Mouse (Mus musculus): Measurements from ENCODE around the gene Nav2.

Gene Nav2

DNA sequence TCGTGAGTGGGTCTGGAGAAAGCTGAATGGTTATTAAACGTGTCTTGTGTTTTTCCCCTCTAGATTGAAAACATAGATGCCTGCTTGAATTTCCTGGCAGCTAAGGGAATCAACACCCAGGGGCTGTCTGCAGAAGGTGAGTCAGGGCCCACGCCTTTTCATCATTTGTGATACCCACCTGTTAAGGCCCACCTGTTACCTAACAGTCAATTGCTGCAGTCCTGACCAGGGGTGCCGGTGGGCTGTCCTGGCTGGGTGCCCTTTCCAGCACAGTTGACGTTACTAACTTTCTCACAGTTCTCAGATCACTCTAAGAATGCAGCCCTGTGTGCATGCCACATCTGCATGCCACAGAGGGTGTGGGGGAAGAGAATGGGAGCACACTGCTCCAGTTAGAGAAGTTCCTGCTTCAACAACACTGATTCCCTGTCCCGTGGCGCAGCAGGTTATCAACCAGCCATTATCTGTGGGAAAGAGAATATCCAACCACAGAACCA is 489.6 kb downstream of the Nav2 start:
- DNase-seq (ENCODE audit: low spot score) = no peak

DNA sequence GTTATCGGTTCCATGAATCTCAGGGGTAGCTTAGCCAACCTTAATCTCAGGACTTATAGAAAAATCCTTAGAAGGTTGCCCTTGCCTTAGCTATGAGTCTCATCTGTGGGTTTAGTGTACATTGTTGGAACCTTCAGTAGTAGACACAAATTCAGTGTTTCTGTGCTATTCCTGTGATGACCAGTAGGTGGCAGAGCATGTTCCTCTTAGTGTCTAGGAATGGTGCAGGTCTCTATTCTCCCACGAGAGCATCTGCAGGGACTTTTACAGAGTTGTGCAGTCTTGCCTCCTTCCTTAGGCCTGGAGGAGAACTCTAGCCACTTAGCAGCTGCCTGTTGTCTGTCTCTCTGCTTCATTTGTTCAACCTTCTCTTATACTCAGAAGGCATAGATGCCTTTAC is 490.8 kb downstream of the Nav2 start:
- DNase-seq (ENCODE audit: low spot score) = no peak

DNA sequence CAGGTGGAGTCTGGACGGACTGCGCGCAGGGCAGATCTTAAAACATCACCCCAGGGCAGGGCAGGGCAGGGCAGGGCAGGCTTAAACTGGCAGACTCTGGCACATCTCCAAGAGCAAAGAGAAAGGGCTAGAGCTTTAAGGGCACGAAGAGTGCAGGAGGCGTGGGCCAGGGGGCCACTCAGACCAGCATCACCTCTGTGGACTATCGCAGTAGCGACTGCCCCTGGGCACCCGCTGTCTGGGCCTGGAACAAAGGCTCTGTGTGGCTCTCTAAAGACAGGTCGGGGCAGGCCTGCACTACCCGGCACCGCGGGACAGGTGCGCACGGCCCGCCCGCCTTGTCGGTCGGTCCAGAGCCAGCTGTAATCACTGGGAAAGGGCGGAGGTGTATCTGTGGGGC is 491.9 kb downstream of the Nav2 start:
- DNase-seq (ENCODE audit: low spot score) = no peak

GRCm38 (mm10) chr7:49402526-49402925 is 494.0 kb downstream of the Nav2 start:
- DNase-seq (ENCODE audit: low spot score) = no peak

DNA sequence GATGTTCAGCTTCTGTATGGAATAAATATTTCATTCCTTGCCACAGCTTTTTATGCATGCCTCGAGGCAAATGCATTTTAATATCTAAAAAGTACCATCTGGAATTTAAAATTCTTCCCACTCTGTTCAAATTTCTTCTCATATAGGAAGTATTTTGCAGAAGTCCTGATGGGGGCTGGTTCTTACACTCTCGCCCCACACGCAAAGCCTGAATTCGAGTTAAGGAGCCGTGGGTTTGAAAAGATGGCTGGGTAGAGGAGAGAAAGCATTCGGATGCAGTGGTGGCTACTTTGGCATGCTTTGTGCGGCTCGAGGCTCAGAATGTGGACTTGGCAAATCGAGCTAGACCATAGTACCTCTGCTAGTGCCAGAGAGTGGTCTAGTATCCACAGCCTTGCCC is 499.2 kb downstream of the Nav2 start:
- no peak for DNase-seq (ENCODE audit: low spot score)

GRCm38 (mm10) chr7:49408625-49409024 is 500.1 kb downstream of the Nav2 start:
- DNase-seq (ENCODE audit: low spot score) = no peak

DNA sequence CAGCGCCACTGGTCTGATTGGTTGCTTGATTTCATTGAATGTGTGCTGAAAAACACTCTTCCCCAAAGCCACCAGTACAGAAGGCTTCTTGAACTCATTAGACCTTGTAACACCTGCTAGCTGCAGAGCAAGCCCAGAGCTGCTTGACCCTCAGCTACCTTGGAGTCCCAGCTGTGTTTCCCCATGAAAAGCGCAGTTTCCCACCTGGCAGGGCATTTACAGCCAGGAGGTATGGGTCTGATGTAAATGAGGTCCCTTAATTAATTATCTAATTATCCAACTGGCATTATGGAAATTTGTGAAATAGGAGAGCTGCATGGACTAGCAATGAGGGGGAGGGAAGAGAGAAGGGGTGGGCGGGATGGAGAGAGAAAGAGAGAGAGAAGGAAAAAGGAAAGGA is 500.7 kb downstream of the Nav2 start:
- no peak for DNase-seq (ENCODE audit: low spot score)

DNA sequence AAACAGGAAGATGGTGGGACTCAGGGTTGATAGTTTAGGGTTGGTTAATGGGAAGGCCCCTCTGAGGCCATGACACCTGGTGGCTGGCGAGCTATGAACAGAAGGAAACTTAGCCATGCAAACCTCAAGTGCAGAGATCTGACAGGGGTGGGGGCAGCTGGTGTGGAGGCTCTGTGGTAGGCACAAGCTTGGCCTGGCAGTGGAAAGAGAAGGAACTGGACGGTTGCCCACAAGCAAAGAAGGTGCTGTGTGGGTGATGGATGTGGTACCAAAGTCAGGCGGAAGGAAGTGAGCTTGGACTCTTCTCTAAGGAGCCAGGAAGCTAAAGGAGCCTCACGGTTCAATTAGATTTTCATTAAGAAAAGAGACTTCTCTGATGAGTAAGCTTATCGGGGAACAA is 501.7 kb downstream of the Nav2 start:
- DNase-seq (ENCODE audit: low spot score) = no peak

DNA sequence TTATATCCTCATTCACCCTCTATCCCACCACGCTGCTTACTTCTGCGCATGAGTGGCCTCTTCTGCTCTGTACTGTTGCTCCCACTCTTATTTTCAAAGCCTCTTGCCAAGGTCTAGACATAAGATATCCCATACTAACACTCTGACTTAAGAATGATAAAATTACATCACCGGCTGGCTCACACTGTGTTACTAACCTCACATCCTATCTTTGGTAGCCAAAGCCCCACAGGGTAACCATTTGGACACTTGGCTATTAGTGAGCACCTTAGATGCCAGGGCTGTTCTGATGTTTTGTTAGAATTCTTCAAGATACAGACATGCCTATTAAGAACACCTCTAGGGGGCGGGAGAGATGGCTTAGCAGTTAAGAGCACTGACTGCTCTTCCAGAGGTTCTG is 502.4 kb downstream of the Nav2 start:
- no peak for DNase-seq (ENCODE audit: low spot score)

DNA sequence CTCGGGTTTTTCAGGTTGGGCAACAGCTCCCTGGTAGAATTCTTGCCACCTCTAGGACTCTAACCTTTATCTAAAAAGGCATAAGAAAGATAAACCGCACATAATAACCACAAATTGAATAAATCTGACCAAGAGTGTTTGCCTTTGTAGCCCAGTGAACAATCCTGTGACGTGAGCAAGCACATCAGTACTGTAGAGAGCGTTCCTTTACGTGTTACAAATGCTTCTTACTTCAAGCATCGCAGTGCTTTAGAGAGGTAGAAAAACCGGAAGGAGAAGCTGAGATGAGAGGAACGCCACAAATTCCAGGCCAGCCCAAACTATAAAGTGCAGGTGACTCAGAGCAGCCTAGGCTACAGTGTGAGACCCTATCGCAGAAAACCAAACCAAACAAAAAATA is 503.3 kb downstream of the Nav2 start:
- DNase-seq (ENCODE audit: low spot score) = no peak

- DNase-seq (ENCODE audit: low spot score) = no peak
These were observed 506.6 kb downstream of the Nav2 start for GRCm38 (mm10) chr7:49415131-49415530.

DNA sequence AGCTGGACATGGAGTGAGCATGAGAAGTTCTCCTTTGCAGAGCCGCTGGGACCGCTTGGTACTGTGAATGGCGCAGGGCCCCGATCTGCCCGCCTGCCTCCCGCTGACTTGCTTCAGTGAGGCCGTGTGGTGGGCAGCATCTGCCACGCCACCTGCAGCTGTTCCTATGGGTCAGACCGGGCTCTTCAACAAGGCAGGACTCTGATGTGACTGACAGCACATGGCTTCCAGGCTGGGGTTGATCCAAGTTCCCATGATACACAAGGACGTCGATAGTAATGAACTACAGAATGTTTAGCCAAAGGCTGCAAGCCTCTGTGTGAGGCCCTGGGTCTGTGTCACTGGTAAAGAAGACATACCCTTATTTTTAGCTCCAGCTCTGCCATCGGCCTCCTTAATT is 507.2 kb downstream of the Nav2 start:
- DNase-seq (ENCODE audit: low spot score) = no peak

- no peak for DNase-seq (ENCODE audit: low spot score)
These were observed 510.3 kb downstream of the Nav2 start for GRCm38 (mm10) chr7:49418841-49419240.

- no peak for DNase-seq (ENCODE audit: low spot score)
These were observed 511.8 kb downstream of the Nav2 start for GRCm38 (mm10) chr7:49420139-49420802.

DNA sequence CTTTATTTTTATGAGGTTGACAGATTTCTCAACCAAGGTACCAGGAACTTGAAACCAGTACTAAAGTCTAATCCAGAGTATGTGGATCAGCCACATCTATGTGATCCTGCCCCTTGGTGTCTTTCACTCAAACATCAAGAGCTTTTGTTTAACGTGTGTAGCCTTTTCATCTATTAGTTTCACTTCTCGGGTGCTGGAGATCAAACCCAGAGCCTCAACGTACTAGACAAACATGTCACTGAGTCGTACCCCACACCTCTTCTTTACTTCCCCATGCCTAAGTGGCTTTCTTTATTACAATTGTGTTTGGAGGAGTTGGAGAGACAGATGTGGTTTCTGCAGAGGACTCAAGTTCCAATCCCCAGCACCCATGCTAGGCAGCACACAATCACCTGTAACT is 512.7 kb downstream of the Nav2 start:
- no peak for DNase-seq (ENCODE audit: low spot score)

GRCm38 (mm10) chr7:49423943-49424342 is 515.4 kb downstream of the Nav2 start:
- DNase-seq (ENCODE audit: low spot score) = no peak

GRCm38 (mm10) chr7:49426060-49426459 is 517.5 kb downstream of the Nav2 start:
- DNase-seq (ENCODE audit: low spot score) = no peak

GRCm38 (mm10) chr7:49427843-49428242 is 519.3 kb downstream of the Nav2 start:
- DNase-seq (ENCODE audit: low spot score) = no peak

GRCm38 (mm10) chr7:49428947-49429346 is 520.4 kb downstream of the Nav2 start:
- no peak for DNase-seq (ENCODE audit: low spot score)

- DNase-seq (ENCODE audit: low spot score) = no peak
These were observed 522.3 kb downstream of the Nav2 start for GRCm38 (mm10) chr7:49430808-49431207.

GRCm38 (mm10) chr7:49433945-49434344 is 525.4 kb downstream of the Nav2 start:
- no peak for DNase-seq (ENCODE audit: low spot score)

- DNase-seq (ENCODE audit: low spot score) = no peak
These were observed 528.0 kb downstream of the Nav2 start for GRCm38 (mm10) chr7:49436492-49436891.

GRCm38 (mm10) chr7:49437901-49438300 is 529.4 kb downstream of the Nav2 start:
- DNase-seq (ENCODE audit: low spot score) = no peak

DNA sequence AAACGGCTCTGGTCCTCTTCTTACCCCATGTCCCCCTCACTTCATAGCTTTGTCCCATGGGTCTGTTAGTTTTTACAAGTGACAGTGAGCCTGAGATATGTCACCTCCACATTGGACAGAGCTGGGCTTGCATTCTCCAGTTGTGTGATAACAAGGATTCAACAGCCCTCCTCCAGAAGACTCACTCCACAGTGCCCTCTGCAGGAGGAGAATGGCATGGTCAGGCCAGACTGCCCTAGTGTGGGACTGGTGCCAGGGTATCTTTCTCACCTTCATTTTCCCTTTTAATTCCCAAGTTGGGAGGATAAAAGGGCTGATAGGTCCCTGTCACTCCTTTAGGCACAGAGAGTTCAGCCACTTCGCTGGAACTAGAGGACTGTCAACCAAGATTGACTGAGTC is 530.6 kb downstream of the Nav2 start:
- no peak for DNase-seq (ENCODE audit: low spot score)

Measured in ovary, postnatal 10 days (tissue).